Mouse (Mus musculus) forebrain, embryonic 13.5 days (tissue): Measurements from ENCODE around the gene Tanc1. TPM values are rescaled to one million over a fixed set of nuclear protein-coding genes. Genes with fewer than 3 reads are reported as not detected.
A peak's percentile ranks its signal among the peaks of the same experiment; 100 is the strongest.

Source experiments
- ATAC-seq: fragments of 200-750 bp; cut with Nextera tagmentation; 2 replicates; pipeline ENCODE4 v1.8.0; 2017
- H3K27ac ChIP-seq: fragments of 300-500 bp; sonication (generic); 2 replicates; pipeline ENCODE4 v1.5.1; 2015; ENCODE audit warnings: inconsistent platforms, mild to moderate bottlenecking, moderate library complexity
- H3K27me3 ChIP-seq: fragments of 300-500 bp; sonication (generic); 2 replicates; pipeline ENCODE4 v1.6.1; 2015; ENCODE audit warnings: mild to moderate bottlenecking, inconsistent platforms
- H3K36me3 ChIP-seq: fragments of 300-500 bp; sonication (generic); 2 replicates; pipeline ENCODE4 v1.6.1; 2015; ENCODE audit warnings: mild to moderate bottlenecking, inconsistent platforms; ENCODE audit not compliant: poor library complexity, severe bottlenecking
- H3K4me1 ChIP-seq: fragments of 300-500 bp; sonication (generic); 2 replicates; pipeline ENCODE4 v1.6.1; 2015; ENCODE audit warnings: inconsistent platforms
- H3K4me2 ChIP-seq: fragments of 300-500 bp; sonication (generic); 2 replicates; pipeline ENCODE4 v1.6.1; 2015; ENCODE audit warnings: inconsistent platforms, mild to moderate bottlenecking, moderate library complexity
- H3K4me3 ChIP-seq: fragments of 300-500 bp; sonication (generic); 2 replicates; pipeline ENCODE4 v1.5.1; 2015; ENCODE audit warnings: mild to moderate bottlenecking, inconsistent platforms
- H3K9ac ChIP-seq: fragments of 300-500 bp; sonication (generic); 2 replicates; pipeline ENCODE4 v1.6.1; 2015; ENCODE audit warnings: mild to moderate bottlenecking, inconsistent platforms
- H3K9me3 ChIP-seq: fragments of 300-500 bp; sonication (generic); replicated peaks from 2 replicates; pipeline ENCODE4 v1.6.1; 2016; ENCODE audit warnings: inconsistent platforms
- WGBS: fragments of 180-500 bp; shearing (Covaris S2); methylation state at CpG from one replicate; pipeline ENCODE4 v1.1.7; 2015; 5-methylcytosine and 5-hydroxymethylcytosine counted together
- polyA plus RNA-seq: library from polyadenylated mRNA; unstranded; fragments of >200 nt; fragmentation: Nextera tagmentation; extraction: Ambion mirVana; gene quantifications from 2 replicates; pipeline ENCODE4 v1.2.1, GENCODE M21; 2015

Tanc1 gene
- polyA plus RNA-seq, 1 experiment from 2014 or later: 12.7 TPM

DNA sequence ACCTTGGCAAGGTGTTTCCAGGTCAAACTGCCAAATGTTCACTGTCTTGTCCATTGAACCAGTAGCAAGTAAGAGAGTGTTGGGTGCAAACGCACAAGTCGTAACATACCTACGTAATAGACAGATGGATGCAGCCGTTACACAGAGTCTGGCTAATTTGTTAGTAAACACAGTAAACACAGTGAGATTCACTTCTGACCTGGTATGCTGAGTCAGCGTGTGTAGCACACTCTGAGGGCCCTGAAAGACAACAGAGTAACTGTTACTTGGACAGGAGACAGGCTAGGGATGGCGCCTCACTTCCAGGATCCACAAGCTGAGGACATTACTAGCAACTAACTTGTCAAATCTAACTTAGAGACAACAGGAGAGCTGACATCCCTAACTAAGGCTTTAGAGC, 250.8 kb downstream of the Tanc1 start:
- Histone ChIP-seq H3K4me2 (no peak overlapping the region), H3K9me3 (no peaks in the 10 kb centered on the region), H3K27ac (no peak overlapping the region), H3K9ac (no peak overlapping the region), H3K4me3 (no peak overlapping the region), H3K4me1 (peaks cover 6% of the 10 kb centered on the region; the same call in 1 of the 2 replicates), H3K27me3 (no peaks in the 10 kb centered on the region), H3K36me3 (no peaks in the 10 kb centered on the region)
- 95% methylated on average over 6 of the region's 6 CpGs for WGBS
- ATAC-seq: no peak

DNA sequence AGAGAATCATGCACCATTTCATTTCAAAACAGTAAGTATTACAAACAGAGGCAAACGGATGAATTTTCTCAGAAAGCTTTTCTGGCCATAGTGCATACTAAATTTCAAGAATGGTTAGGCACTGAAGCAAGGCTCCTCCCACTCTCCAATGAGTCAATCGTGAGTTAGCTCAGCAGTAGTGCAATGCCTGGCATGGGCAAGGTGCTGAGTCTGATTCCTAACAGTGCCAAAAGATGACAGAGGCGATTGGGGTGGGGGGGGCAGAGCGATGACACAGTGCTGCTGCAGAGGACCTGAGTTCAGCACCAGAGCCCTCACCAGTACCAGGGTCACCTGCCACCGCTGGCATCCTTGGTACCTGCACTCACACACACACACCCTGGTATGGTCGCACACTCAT, 258.7 kb downstream of the Tanc1 start:
- no peak overlapping the region for H3K9ac ChIP-seq
- H3K27me3 ChIP-seq: no peaks in the 10 kb centered on the region
- no peaks in the 10 kb centered on the region for H3K36me3 ChIP-seq
- H3K4me2 ChIP-seq: no peak overlapping the region
- H3K27ac ChIP-seq: no peak overlapping the region
- H3K9me3 ChIP-seq: no peaks in the 10 kb centered on the region
- H3K4me3 ChIP-seq: no peak overlapping the region
- no peak for ATAC-seq
- 92% methylated on average over 6 of the region's 6 CpGs for WGBS
- no peaks in the 10 kb centered on the region for H3K4me1 ChIP-seq

DNA sequence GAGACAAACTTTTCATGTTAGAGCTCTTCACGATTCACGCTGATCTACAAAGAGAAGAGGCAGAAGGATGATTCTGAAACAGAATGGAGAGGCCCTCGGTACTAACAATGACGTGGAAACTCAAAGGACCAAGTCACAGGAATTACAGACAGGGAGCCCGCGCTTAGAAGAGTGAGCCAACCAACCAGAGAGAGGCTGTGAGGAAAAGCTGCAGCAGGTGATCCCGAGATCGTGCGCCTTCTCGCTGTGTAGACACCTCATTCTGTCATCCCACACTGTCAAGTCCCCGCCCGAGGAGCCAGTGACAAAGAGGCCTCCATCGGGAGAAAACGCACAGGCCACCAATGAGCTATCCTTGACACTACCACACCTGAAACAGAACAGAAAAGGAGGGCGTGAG, 264.6 kb downstream of the Tanc1 start:
- no peaks in the 10 kb centered on the region for H3K27me3 ChIP-seq
- no peak overlapping the region for H3K9ac ChIP-seq
- 89% methylated on average over 15 of the region's 15 CpGs for WGBS
- H3K4me3 ChIP-seq: no peak overlapping the region
- no peaks in the 10 kb centered on the region for H3K4me1 ChIP-seq
- no peak overlapping the region for H3K4me2 ChIP-seq
- no peaks in the 10 kb centered on the region for H3K9me3 ChIP-seq
- no peaks in the 10 kb centered on the region for H3K36me3 ChIP-seq
- ATAC-seq: no peak
- H3K27ac ChIP-seq: no peak overlapping the region

DNA sequence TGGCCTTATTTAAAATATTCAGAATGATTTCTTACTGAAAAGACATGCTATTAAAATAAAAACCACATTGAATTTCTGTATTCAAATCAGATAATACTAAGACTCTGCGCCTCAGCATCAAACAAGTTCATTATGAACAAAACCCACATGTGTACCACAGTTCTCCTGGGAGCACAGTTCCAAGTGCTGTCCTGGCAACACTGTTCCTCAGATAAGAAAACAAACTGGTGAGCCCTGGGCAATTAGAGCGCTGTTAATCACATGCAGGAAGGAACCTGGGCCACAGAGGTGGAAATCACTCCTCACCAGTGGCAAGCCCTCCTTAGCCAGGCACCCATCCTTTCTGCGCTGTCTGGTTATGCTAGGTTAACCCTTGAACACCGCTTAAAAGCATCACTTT, 265.5 kb downstream of the Tanc1 start:
- 89% methylated on average over 4 of the region's 4 CpGs for WGBS
- H3K4me3 ChIP-seq: no peak overlapping the region
- no peaks in the 10 kb centered on the region for H3K36me3 ChIP-seq
- no peaks in the 10 kb centered on the region for H3K9me3 ChIP-seq
- no peak overlapping the region for H3K27ac ChIP-seq
- no peaks in the 10 kb centered on the region for H3K4me1 ChIP-seq
- no peak for ATAC-seq
- H3K27me3 ChIP-seq: no peaks in the 10 kb centered on the region
- H3K9ac ChIP-seq: no peak overlapping the region
- no peak overlapping the region for H3K4me2 ChIP-seq

DNA sequence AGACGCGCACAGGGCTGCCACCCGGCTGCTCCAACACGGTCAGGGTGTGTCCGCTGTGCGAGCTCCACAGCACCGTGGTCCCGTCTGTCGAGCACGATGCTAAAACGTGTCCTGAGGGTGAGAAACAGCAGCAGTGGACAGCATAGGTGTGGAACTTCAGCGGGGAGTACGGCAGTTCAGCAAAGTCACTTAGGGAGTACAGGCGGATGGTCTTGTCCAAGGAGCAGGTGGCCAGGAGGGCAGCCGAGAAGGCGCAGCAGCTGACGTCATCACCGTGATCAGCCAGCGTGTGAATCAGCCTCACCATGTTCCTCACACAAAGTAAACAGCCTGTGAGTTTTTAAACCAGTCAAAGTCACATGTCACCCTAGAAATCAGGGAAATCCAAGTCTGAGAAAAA, 266.4 kb downstream of the Tanc1 start:
- 77% methylated on average over 19 of the region's 19 CpGs for WGBS
- no peaks in the 10 kb centered on the region; the same call in 1 of the 2 replicates for H3K4me1 ChIP-seq
- no peak overlapping the region for H3K27ac ChIP-seq
- H3K9me3 ChIP-seq: no peaks in the 10 kb centered on the region
- no peak overlapping the region for H3K9ac ChIP-seq
- H3K27me3 ChIP-seq: no peaks in the 10 kb centered on the region
- H3K4me3 ChIP-seq: no peak overlapping the region
- no peaks in the 10 kb centered on the region for H3K36me3 ChIP-seq
- H3K4me2 ChIP-seq: no peak overlapping the region
- no peak for ATAC-seq

DNA sequence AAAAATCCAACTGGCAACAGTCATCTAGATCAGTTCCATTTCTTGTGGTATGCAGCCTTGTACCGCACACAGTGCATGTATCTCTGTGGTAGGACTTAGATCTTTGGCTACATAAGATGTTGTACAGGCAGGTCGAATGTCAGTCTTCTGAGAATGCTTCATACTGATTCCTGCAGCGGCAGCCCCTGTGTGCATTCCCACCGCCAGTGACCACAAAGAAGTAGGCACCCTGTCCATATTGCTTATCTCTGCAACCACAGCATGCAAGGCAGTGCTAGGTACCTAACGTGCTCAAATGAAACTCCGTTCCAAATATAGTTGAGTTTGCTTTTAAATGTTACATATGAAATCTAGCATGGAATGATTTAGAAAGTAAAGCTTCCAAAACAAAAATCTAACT, 269.6 kb downstream of the Tanc1 start:
- ATAC-seq: no peak
- Histone ChIP-seq H3K36me3 (no peaks in the 10 kb centered on the region), H3K27ac (no peak overlapping the region), H3K9ac (no peak overlapping the region), H3K4me1 (no peaks in the 10 kb centered on the region; the same call in 1 of the 2 replicates), H3K9me3 (no peaks in the 10 kb centered on the region), H3K4me3 (peak overlapping the region; percentile 81; the same call in 1 of the 2 replicates), H3K27me3 (no peaks in the 10 kb centered on the region), H3K4me2 (peak overlapping the region; percentile 82)
- 82% methylated on average over 6 of the region's 6 CpGs for WGBS

DNA sequence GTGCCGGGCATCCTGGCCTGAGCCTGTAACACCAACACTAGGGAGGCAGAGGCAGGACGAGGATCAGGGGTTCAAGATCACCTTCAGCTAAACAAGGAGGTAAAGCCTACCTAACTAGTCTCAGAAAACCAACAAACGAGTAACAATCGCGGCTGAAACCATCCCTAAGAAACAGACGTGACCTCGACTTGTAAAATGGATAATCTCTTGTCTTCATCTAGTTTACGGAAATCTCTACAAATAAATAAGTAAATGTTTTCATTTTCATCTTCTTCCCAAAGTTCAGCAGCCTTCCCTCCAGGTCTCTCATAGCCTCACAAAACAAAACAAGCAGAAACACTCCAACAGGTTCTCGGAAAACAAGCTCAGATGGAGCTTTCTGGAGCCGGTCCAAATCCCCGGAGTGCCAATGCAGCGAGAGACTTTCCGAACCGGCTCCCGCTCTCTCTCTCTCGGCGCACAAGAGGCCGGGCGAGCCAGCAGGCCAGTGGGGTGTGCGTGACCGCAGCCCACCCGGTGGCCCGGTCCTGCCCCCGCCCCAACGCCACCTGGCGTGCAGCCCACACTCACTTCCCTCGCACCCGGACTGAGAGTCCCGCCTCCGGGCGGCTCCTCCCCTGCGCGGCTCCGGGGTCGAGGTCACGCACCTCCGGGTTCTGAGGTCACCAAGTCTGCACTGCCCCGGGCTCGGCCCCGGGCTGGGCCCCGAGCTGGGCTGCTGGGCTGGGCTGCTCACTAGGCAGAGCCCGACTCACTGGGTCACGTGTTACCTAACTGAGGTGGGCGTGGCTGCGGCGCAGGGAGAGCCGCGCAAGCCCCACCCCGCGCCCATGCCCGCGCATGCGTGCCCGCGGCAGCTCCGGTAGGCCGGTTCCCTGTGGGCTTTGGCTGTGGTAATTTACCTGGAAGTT, 270.2 kb downstream of the Tanc1 start, which contains the start of gene Wdsub1:
Gene Wdsub1 (minus strand): TSS at position 761 of the 911 bp plus-strand sequence.
- H3K27me3 ChIP-seq: no peaks in the 10 kb centered on the region
- H3K4me3 ChIP-seq: peak within 1 kb of the TSS; percentile 81
- 0 out of 2 replicates have a peak within 1 kb of the TSS, but pooled peaks have one; percentile 42 for H3K27ac ChIP-seq
- 5% methylated on average over 57 of the region's 57 CpGs for WGBS
- peak within 1 kb of the TSS; percentile 76 for H3K9ac ChIP-seq
- H3K36me3 ChIP-seq: no peaks in the 10 kb centered on the region
- peak; percentile 97 for ATAC-seq
- no peaks in the 10 kb centered on the region; the same call in 1 of the 2 replicates for H3K4me1 ChIP-seq
- H3K4me2 ChIP-seq: peak within 1 kb of the TSS; percentile 82
- H3K9me3 ChIP-seq: no peaks in the 10 kb centered on the region

DNA sequence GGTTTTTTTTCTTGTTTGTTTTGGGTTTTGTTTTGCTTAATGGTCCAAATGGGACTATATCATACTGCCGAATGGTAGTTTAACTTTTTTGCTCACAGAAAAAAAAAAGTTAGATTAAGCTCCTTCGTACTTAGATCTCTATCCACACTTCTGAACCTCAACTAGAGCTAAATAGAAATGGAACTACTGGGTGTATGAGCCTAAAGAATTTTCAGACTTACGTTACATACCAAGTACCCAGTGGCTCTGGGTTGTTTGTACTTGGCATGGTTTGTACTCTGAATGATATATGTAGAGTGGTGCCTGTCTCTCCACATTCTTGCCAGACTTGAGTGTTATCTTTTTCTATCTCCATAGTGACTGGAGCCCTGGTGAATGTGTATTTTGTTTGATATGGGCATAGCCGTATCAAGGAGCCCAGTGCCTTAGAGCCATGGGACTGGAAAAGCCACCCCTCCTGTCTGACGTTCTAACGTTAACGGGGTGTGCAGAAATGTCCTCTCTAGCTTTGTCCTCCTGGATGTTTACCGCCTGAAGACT, 271.0 kb downstream of the Tanc1 start:
- no peak overlapping the region for H3K9ac ChIP-seq
- H3K4me1 ChIP-seq: no peaks in the 10 kb centered on the region; the same call in 1 of the 2 replicates
- 71% methylated on average over 8 of the region's 8 CpGs for whole genome bisulfite sequencing
- H3K27ac ChIP-seq: no peak overlapping the region
- H3K36me3 ChIP-seq: no peaks in the 10 kb centered on the region
- ATAC-seq: peak; percentile 46
- H3K4me3 ChIP-seq: peak overlapping the region; percentile 81
- H3K4me2 ChIP-seq: peak overlapping the region; percentile 82
- no peaks in the 10 kb centered on the region for H3K9me3 ChIP-seq
- no peaks in the 10 kb centered on the region for H3K27me3 ChIP-seq

DNA sequence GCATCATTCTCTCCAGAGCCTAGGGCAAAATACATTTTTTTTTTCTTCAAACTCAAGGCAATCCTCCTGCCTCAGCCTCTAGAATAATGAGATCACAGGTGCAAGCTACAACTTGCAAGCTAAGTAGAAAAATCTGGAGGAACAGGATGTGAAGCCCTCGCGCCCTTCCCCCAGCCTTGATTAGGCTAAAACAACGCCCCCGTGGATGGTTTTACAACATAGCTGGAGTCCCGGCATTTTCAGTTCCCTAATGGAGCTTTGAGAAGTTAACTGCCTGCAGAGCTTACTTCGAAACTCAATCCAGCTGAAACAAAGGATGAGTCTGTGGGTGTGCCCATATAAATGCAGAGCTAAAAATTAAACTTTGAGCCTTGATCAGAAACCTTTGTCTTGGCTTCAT, 277.9 kb downstream of the Tanc1 start:
- Histone ChIP-seq H3K4me2 (no peak overlapping the region), H3K9ac (no peak overlapping the region), H3K27me3 (no peaks in the 10 kb centered on the region), H3K36me3 (peaks cover 18% of the 10 kb centered on the region), H3K27ac (no peak overlapping the region), H3K9me3 (no peaks in the 10 kb centered on the region), H3K4me3 (no peak overlapping the region), H3K4me1 (no peaks in the 10 kb centered on the region)
- 92% methylated on average over 6 of the region's 6 CpGs for WGBS
- ATAC-seq: no peak

Other genes starting within 250 kb of the Tanc1 start
- gene Dapl1, start 127.4 kb upstream of the Tanc1 start, polyA plus RNA-seq: 0.45 TPM in 1 of 2 replicates, not detected in the other